Mouse (Mus musculus): ENCODE data around the gene Sufu. TPM values are rescaled to one million over a fixed set of nuclear protein-coding genes. Genes with fewer than 3 reads are reported as not detected.

The Sufu gene
- polyA plus RNA-seq, 1 experiment from 2014 or later, result 24.1 TPM

GRCm38 (mm10) chr19:46525691-46526631 lies 129.3 kb downstream of the Sufu start:
- Histone ChIP-seq H3K4me2 (no peak overlapping the region), H3K36me3 (no peaks in the 10 kb centered on the region), H3K27me3 (replicated peaks) (no peaks in the 10 kb centered on the region), H3K9ac (peak overlapping the region; percentile 52; the same call in 1 of the 2 replicates), H3K4me1 (replicated peaks) (peaks cover 86% of the 10 kb centered on the region), H3K4me3 (no peak overlapping the region), H3K27ac (ENCODE audit: poor library complexity, severe bottlenecking) (peak overlapping the region; percentile 11; the same call in 1 of the 2 replicates), H3K9me3 (replicated peaks) (no peaks in the 10 kb centered on the region)
- ATAC-seq (ENCODE audit: insufficient number of reproducible peaks, low FRiP score), result no peak
- 60% methylated on average over 10 of the region's 10 CpGs for WGBS

DNA sequence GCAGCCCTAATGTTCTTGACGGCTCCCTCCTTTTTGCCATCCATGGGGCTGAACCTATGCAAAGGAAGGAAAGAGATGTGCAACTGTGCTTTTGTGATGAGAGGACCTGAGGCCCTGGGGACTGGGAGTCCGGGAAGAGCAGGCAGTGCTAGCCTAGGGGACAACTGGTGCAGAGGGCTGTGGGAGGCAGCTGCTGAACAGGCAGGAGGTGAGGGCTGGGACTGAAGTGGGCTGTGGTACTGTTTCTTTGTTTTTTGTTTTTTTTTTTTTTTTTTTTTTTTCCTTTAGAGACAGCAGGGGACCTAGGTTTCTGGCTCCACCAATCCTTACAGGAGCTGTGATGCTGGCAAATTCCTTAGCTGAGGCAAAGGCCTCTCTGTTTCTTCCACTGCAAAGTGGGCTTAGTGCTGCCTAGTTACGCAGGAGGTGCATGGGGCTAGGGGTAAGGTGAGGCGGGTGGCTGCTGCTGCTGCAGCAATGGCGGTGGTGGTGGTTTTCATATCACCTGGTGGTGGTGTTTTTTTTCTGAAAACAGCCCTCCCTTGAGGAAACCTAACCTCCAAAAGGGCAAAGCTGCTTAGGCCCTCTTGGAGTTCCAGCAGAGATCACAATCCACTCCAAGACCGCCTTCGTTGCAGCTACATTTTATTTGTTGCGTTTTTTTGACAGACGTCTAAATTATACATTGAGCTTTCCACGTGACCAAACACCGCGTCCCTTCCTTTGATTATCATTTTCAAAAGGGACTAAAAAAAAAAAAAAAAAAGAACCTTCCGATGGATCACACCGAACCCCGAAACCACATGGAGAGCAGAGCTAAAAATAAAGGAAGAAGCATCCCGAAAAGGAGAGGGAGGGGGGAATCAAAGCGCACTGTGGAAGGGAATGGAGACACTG lies 131.2 kb downstream of the Sufu start:
- H3K4me2 ChIP-seq, result peak overlapping the region; percentile 69
- WGBS, result 15% methylated on average over 17 of the region's 17 CpGs
- H3K9ac ChIP-seq, result peak overlapping the region; percentile 66; the same call in 1 of the 2 replicates

DNA sequence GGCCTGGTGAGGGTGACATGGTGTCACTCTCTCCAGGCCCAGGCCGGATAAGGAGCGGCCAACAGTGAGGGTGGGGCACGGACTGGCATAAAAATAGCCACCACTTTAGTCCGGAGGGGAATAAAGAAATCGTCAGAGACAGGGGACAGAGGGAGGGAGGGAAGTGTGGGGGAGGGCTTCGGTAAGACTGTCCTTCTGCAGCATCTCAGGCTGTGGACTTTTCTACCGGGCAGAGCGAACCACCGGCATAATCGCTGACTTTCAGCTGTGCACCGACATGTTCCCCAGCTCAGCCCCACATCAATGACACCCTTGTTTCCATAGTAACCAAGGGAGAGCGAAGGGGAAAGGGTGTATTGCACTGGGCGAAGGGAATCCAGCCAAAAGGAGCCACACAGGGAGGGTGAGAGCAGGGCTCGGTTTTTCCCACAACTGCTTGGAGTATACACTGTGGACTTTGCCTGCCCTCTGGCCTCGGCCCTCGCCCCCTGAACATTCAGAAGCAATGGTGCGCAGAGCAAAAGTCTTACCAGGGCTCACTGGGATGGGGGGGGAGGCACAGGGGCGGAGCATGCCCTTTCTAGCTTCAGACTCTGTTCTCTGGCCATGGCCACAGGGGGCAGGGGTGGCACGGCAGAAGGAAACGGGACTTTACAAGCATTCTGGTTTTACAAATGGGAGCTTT lies 132.0 kb downstream of the Sufu start:
- WGBS, result 2% methylated on average over 20 of the region's 20 CpGs
- H3K9ac ChIP-seq, result peak overlapping the region; percentile 66
- no peaks in the 10 kb centered on the region for H3K27me3 ChIP-seq (replicated peaks)
- H3K9me3 ChIP-seq (replicated peaks), result no peaks in the 10 kb centered on the region
- peaks cover 94% of the 10 kb centered on the region for H3K4me1 ChIP-seq (replicated peaks)
- ATAC-seq (ENCODE audit: insufficient number of reproducible peaks, low FRiP score), result peak; percentile 70
- peak overlapping the region; percentile 95 for H3K27ac ChIP-seq (ENCODE audit: poor library complexity, severe bottlenecking)
- H3K4me3 ChIP-seq, result peak overlapping the region; percentile 26
- peak overlapping the region; percentile 69 for H3K4me2 ChIP-seq
- H3K36me3 ChIP-seq, result no peaks in the 10 kb centered on the region

More for the DNA sequence above, 131.2 kb downstream of the Sufu start:
- no peak for ATAC-seq (ENCODE audit: insufficient number of reproducible peaks, low FRiP score)
- H3K27ac ChIP-seq (ENCODE audit: poor library complexity, severe bottlenecking), result peak overlapping the region; percentile 95
- no peaks in the 10 kb centered on the region for H3K27me3 ChIP-seq (replicated peaks)
- no peaks in the 10 kb centered on the region for H3K9me3 ChIP-seq (replicated peaks)
- no peaks in the 10 kb centered on the region for H3K36me3 ChIP-seq
- H3K4me1 ChIP-seq (replicated peaks), result peaks cover 94% of the 10 kb centered on the region
- H3K4me3 ChIP-seq, result peak overlapping the region; percentile 26

- Histone ChIP-seq H3K4me3 (no peak overlapping the region), H3K36me3 (0 out of 2 replicates have a peak, but pooled peaks cover 4% of the 10 kb centered on the region), H3K4me1 (replicated peaks) (peaks cover 92% of the 10 kb centered on the region), H3K27ac (ENCODE audit: poor library complexity, severe bottlenecking) (peak overlapping the region; percentile 95), H3K27me3 (replicated peaks) (no peaks in the 10 kb centered on the region), H3K9me3 (replicated peaks) (no peaks in the 10 kb centered on the region), H3K4me2 (peak overlapping the region; percentile 69), H3K9ac (peak overlapping the region; percentile 66)
- no peak for ATAC-seq (ENCODE audit: insufficient number of reproducible peaks, low FRiP score)
- 18% methylated on average over 13 of the region's 13 CpGs for WGBS
Observed at GRCm38 (mm10) chr19:46529601-46530448, 133.1 kb downstream of the Sufu start.

- WGBS, result 13% methylated on average over 8 of the region's 8 CpGs
- no peaks in the 10 kb centered on the region for H3K27me3 ChIP-seq (replicated peaks)
- H3K4me2 ChIP-seq, result peak overlapping the region; percentile 37
- H3K4me1 ChIP-seq (replicated peaks), result peaks cover 86% of the 10 kb centered on the region
- peak overlapping the region; percentile 95 for H3K27ac ChIP-seq (ENCODE audit: poor library complexity, severe bottlenecking)
- H3K36me3 ChIP-seq, result 0 out of 2 replicates have a peak, but pooled peaks cover 4% of the 10 kb centered on the region
- ATAC-seq (ENCODE audit: insufficient number of reproducible peaks, low FRiP score), result no peak
- no peak overlapping the region for H3K4me3 ChIP-seq
- H3K9ac ChIP-seq, result peak overlapping the region; percentile 61
- H3K9me3 ChIP-seq (replicated peaks), result no peaks in the 10 kb centered on the region
Observed at GRCm38 (mm10) chr19:46530449-46530990, 133.8 kb downstream of the Sufu start.

- H3K9me3 ChIP-seq (replicated peaks), result no peaks in the 10 kb centered on the region
- H3K36me3 ChIP-seq, result 0 out of 2 replicates have a peak, but pooled peaks cover 4% of the 10 kb centered on the region
- H3K9ac ChIP-seq, result peak overlapping the region; percentile 2
- H3K4me2 ChIP-seq, result peak overlapping the region; percentile 44
- H3K4me3 ChIP-seq, result no peak overlapping the region
- no peak for ATAC-seq (ENCODE audit: insufficient number of reproducible peaks, low FRiP score)
- no peaks in the 10 kb centered on the region for H3K27me3 ChIP-seq (replicated peaks)
- peak overlapping the region; percentile 95 for H3K27ac ChIP-seq (ENCODE audit: poor library complexity, severe bottlenecking)
- 7% methylated on average over 16 of the region's 16 CpGs for WGBS
- peaks cover 77% of the 10 kb centered on the region for H3K4me1 ChIP-seq (replicated peaks)
Observed at GRCm38 (mm10) chr19:46531071-46532030, 134.7 kb downstream of the Sufu start.

DNA sequence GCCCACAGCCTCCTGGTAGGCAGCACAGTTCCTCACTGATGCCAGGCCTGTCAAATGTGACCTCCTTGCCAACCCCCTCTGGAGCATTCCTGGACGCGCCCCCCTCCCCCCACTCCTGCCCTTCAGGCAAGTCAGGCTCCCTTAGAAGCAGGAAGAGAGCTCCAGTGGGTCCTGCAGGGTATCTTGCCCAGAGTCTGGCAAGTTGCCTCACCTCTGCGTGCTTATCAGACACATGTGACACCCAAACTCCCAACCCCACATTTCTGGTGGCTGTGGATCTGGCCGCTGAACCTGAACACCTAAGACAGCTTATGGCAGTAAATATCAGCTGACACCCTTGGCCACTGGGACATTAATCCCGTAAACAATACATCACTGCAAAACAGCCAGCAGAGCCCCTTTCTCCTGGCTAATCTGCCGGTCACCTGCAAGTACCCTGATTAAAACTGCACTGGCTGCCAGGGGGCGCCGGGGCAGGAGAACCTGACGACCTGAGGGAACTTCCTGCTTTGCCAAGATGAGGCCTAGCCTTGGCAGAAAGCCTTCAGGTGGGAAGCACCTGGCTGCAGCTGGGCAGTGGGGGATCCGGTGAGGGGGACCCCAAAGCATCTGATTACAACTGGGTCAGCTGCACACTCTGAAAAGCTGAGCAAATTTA lies 135.5 kb downstream of the Sufu start:
- 0 out of 2 replicates have a peak, but pooled peaks have one; percentile 26 for ATAC-seq (ENCODE audit: insufficient number of reproducible peaks, low FRiP score)

DNA sequence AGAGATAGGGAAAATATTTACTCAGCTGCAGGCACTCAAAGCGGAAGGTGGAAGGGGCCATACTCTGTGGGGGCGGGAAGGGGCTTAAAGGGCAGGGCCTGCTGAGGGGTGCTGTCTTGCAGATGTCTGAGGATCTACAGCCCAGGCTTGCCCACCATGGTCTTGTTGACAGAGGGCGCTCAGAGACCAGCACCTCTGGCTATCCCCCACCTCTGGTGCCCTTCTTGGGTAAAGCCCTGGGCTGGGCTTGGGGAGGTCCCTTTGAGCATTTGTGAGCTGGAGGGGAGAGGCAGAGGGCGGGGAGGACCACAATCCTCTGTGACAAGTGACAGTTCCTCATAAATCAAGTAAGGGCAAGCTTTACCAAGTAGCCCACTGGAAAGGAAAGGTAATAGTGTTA lies 136.4 kb downstream of the Sufu start:
- ATAC-seq (ENCODE audit: insufficient number of reproducible peaks, low FRiP score), result no peak
- Histone ChIP-seq H3K27ac (ENCODE audit: poor library complexity, severe bottlenecking) (peak overlapping the region; percentile 95), H3K4me1 (replicated peaks) (peaks cover 64% of the 10 kb centered on the region), H3K9me3 (replicated peaks) (no peaks in the 10 kb centered on the region), H3K9ac (no peak overlapping the region), H3K36me3 (0 out of 2 replicates have a peak, but pooled peaks cover 4% of the 10 kb centered on the region), H3K27me3 (replicated peaks) (no peaks in the 10 kb centered on the region), H3K4me3 (no peak overlapping the region), H3K4me2 (no peak overlapping the region)
- 59% methylated on average over 4 of the region's 4 CpGs for WGBS

More for the DNA sequence above, 135.5 kb downstream of the Sufu start:
- no peaks in the 10 kb centered on the region for H3K27me3 ChIP-seq (replicated peaks)
- H3K4me2 ChIP-seq, result peak overlapping the region; percentile 44
- peaks cover 72% of the 10 kb centered on the region for H3K4me1 ChIP-seq (replicated peaks)
- WGBS, result 8% methylated on average over 10 of the region's 10 CpGs
- H3K9ac ChIP-seq, result peak overlapping the region; percentile 55; the same call in 1 of the 2 replicates
- H3K27ac ChIP-seq (ENCODE audit: poor library complexity, severe bottlenecking), result peak overlapping the region; percentile 95
- H3K36me3 ChIP-seq, result 0 out of 2 replicates have a peak, but pooled peaks cover 4% of the 10 kb centered on the region
- H3K4me3 ChIP-seq, result no peak overlapping the region
- no peaks in the 10 kb centered on the region for H3K9me3 ChIP-seq (replicated peaks)
